Mouse (Mus musculus) embryonic fibroblast, embryonic 13.5 days (primary cell): Measurements from ENCODE around the gene Gm12166.

Experiments
- CTCF ChIP-seq: IDR thresholded peaks from 2 replicates; pipeline ENCODE4 v1.5.1; 2011; ENCODE audit warnings: mild to moderate bottlenecking, control low read depth, low read length, moderate library complexity, borderline replicate concordance; ENCODE audit not compliant: insufficient read depth
- POLR2A ChIP-seq: IDR thresholded peaks from 2 replicates; pipeline ENCODE4 v1.6.1; 2011; ENCODE audit warnings: low read depth, mild to moderate bottlenecking, control low read depth, low read length, moderate library complexity

- TF ChIP-seq CTCF = no peak
- peak; percentile 40 for TF ChIP-seq POLR2A
Observed at GRCm38 (mm10) chr11:46058011-46058410, 5.9 kb upstream of the Gm12166 start.
